ENCODE assay signal across 8 mouse cellular contexts in the genomic region with DNA sequence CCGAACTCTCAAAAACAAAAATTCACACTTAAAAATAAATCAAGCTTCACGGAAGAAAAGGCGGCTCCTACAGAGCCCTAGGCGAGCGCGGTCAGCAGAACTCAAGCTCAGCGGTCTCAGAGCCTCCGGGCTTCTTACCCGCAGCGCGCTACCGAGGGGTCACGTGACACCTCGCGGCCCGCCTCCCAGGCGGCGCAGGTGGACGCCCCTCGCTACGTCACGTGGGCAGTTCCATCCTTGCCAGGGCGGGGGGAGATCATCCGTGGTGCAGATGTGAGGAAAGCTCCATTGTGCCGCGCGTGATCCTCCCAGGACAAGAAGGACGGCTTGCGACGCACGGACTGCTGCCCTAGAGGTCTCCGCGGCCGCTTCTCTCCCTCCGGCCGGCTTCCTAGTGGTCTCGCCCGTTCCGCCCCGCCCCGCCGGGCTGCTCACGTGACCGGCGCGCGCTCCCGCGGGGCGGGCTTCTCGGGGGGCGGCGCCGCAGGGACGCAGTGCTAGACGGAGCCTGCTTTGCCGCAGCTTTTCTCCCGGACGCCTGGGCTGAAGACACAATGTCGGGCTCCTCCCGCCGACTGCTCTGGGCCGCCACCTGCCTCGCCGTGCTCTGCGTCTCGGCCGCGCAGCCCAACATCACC. TPM values are rescaled to one million over a fixed set of nuclear protein-coding genes. Genes with fewer than 3 reads are reported as not detected.
DNase-seq lines count a peak whose midpoint lies in the region; ATAC-seq and TF ChIP-seq lines count a peak whose summit lies in the region.

Cd164 (plus strand) TSS at position 434 of the 638 bp plus-strand sequence.

- ATAC-seq in Patski, result peak; percentile 88
- peak; percentile 94 for ATAC-seq in hindbrain, embryonic 14.5 days (ENCODE audit: low FRiP score)

- in situ Hi-C loops in Patski (cut with MboI; ENCODE audit: low pct_unique_long_range_greater_than_20kb), result loop anchor here (5.0 kb wide), 1 partner anchor 163 kb away; no protein-coding TSS in a partner anchor

- H3K36me3 ChIP-seq in hindbrain, embryonic 14.5 days (replicated peaks; ENCODE audit: control insufficient read depth, insufficient read depth), result peaks cover 6% of the 10 kb centered on the region; the same call in 1 of the 2 replicates

- H3K9me3 ChIP-seq in hindbrain, embryonic 14.5 days (ENCODE audit: control insufficient read depth, low read length), result no peaks in the 10 kb centered on the region

- H3K4me2 ChIP-seq in hindbrain, embryonic 14.5 days (replicated peaks), result peak within 1 kb of the TSS; percentile 81

- H3K27me3 ChIP-seq in Patski, result no peaks in the 10 kb centered on the region
- no peaks in the 10 kb centered on the region for H3K27me3 ChIP-seq in hindbrain, embryonic 14.5 days (ENCODE audit: control insufficient read depth, insufficient read depth, low read length)

- POLR2A ChIA-PET in Patski (lab: Charles Lee), result interaction anchor here (0.6 to 3.4 kb wide), 6 partner anchors 11 to 169 kb away, joined by 3 to 32 read pairs (median 8); no protein-coding TSS in a partner anchor

- H3K27ac ChIP-seq in hindbrain, embryonic 14.5 days, result peak within 1 kb of the TSS; percentile 98

- TF ChIP-seq CTCF in Patski (IDR thresholded peaks at IDR 0.05), result no peak

- under 1% methylated on average over 69 of the region's 69 CpGs for WGBS in hindbrain, embryonic 14.5 days

- H3K4me1 ChIP-seq in hindbrain, embryonic 14.5 days (replicated peaks; ENCODE audit: control insufficient read depth, insufficient read depth, low read length), result peaks cover 19% of the 10 kb centered on the region

- CTCF ChIA-PET in Patski (lab: Charles Lee), result interaction anchor here (1.2 to 9.3 kb wide), 8 partner anchors 13 to 169 kb away, joined by 3 to 63 read pairs (median 6); no protein-coding TSS in a partner anchor

- H3K4me3 ChIP-seq in hindbrain, embryonic 14.5 days (replicated peaks; ENCODE audit: low read length), result peak within 1 kb of the TSS; percentile 94

- DNase-seq in Patski (ENCODE audit: low read depth, low spot score), result peak; percentile 64
- DNase-seq in cerebellum, postnatal 14 days, result peak; percentile 96
- DNase-seq in frontal cortex, postnatal 25 days (ENCODE audit: low spot score in 2 of 2), result peak; percentile 78 to 87
- DNase-seq in hindbrain, embryonic 14.5 days (ENCODE audit: low spot score), result peak; percentile 93
- DNase-seq in layer of hippocampus, postnatal 36 days, result peak; percentile 89 to 92
- DNase-seq in lung, postnatal 36 days, result peak; percentile 91
- DNase-seq in retina, postnatal 1 day, result peak; percentile 98
- DNase-seq in urinary bladder, adult 18-20 months (ENCODE audit: low spot score in 2 of 2), result peak; percentile 84 to 86

- H3K9ac ChIP-seq in hindbrain, embryonic 14.5 days, result peak within 1 kb of the TSS; percentile 87

RNA-seq across cellular contexts. Expression of gene Cd164, which starts in this region (rescaled TPM):
- polyA plus RNA-seq in Patski (2021), result 433 TPM
- polyA plus RNA-seq in hindbrain, embryonic 14.5 days (2014; fragmentation: Nextera tagmentation; extraction: Ambion mirVana), result 68.4 and 75.7 TPM in 2 replicates
- 10 to 100 TPM; 61.5 to 63.0 TPM for total RNA-seq in layer of hippocampus, postnatal 36 days (2021)

Comparison
In these comparisons a context has a peak if more than half of its experiments do, and no peak if none do; other contexts are left out.
1. Peak in every context shown above with its lines: DNase-seq, ATAC-seq, H3K4me3 ChIP-seq and H3K27ac ChIP-seq.